Mouse (Mus musculus): ENCODE results near the gene Lypd5. TPM values are rescaled to one million over a fixed set of nuclear protein-coding genes. Genes with fewer than 3 reads are reported as not detected.

Lypd5 gene
- polyA plus RNA-seq, 1 experiment from 2014 or later = 0.09 TPM

DNA sequence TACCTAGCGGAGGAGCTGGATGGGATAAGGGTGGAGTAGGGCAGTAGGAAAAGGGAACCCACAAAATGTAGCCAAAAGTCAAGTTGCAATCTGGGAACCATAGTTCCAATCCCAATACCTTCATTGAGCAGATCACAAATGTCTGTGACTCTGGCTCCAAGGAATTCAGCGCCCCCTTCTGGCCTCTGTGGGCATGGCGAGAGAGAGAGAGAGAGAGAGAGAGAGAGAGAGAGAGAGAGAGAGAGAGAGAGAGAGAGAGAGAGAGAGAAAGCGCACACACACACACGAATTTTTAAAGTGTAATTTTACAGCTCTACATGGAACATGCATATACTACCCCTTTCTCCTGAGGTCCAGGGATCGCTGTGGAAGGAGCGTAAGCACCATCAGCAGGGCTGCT lies 14.2 kb downstream of the Lypd5 start:
- H3K36me3 ChIP-seq = no peaks in the 10 kb centered on the region
- H3K4me3 ChIP-seq = no peak overlapping the region
- 0 out of 2 replicates have a peak, but pooled peaks cover 3% of the 10 kb centered on the region for H3K4me1 ChIP-seq (replicated peaks)
- no peak overlapping the region for H3K9ac ChIP-seq
- ATAC-seq (replicated peaks; ENCODE audit: insufficient number of reproducible peaks, insufficient read depth, low FRiP score, low read depth) = no peak
- no peaks in the 10 kb centered on the region for H3K27me3 ChIP-seq
- H3K9me3 ChIP-seq (replicated peaks) = no peaks in the 10 kb centered on the region
- H3K4me2 ChIP-seq = no peak overlapping the region
- H3K27ac ChIP-seq = no peak overlapping the region
- whole genome bisulfite sequencing = 19% methylated on average over 7 of the region's 7 CpGs

DNA sequence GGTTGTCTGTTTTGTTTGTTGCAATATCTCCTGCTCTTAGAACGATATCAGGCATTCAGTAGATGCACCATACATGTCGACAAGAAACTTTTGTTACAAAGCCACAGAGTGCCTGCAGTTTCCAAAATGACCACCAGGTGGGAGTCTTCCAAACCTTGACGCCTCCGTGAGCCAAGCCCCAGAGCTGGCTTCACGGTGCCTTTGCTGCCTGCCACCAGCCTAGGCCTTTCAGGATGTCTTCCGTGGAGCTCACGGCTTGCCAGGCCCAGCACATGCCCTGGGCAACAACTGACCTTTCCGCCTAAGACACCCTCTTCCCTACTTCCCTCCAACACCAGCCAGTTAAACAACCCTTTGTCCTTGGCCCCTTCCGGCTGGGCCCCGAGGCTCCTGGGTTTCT lies 15.8 kb downstream of the Lypd5 start:
- H3K27ac ChIP-seq = no peak overlapping the region
- 21% methylated on average over 10 of the region's 10 CpGs for WGBS
- no peaks in the 10 kb centered on the region for H3K9me3 ChIP-seq (replicated peaks)
- no peaks in the 10 kb centered on the region for H3K27me3 ChIP-seq
- no peak overlapping the region for H3K4me3 ChIP-seq
- ATAC-seq (replicated peaks; ENCODE audit: insufficient number of reproducible peaks, insufficient read depth, low FRiP score, low read depth) = 0 out of 2 replicates have a peak, but pooled peaks have one; percentile 29
- no peak overlapping the region for H3K9ac ChIP-seq
- H3K36me3 ChIP-seq = no peaks in the 10 kb centered on the region
- H3K4me1 ChIP-seq (replicated peaks) = 0 out of 2 replicates have a peak, but pooled peaks cover 3% of the 10 kb centered on the region
- no peak overlapping the region for H3K4me2 ChIP-seq

DNA sequence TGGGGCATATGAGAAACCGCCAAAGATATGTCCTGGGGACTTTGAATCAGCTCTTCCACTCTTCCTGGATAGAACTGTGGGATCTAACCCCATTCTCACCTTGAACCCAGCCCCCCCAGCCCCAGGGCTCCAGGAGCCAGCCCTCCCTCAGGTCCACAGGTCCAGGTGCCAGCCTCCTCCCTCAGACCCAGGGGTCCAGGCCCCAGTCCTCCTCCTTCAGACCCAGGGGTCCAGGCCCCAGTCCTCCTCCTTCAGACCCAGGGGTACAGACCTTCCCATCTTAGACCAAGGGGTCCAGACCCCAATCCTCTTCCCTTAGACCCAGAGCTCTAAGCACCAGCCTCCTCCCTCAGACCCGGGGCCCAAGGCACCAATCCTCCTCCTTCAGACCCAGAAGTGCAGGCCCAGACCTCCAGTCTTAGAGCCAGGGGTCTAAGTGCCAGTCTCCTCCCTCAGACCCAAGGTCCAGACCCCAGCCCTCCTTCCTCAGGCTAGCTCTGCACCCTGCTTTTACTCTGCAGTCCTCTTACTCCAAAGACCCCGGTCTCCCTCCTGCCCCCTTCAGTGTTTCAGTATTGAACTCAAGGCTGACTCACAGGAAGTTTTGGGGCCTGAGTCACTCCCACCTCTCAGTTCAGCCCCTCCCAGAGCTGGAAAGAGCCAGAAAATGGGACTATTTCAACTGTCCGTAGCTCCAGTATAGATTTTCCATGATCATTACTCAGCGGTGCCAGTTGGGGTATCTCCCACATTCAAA lies 16.4 kb downstream of the Lypd5 start:
- ATAC-seq (replicated peaks; ENCODE audit: insufficient number of reproducible peaks, insufficient read depth, low FRiP score, low read depth) = no peak
- H3K4me1 ChIP-seq (replicated peaks) = 0 out of 2 replicates have a peak, but pooled peaks cover 5% of the 10 kb centered on the region

DNA sequence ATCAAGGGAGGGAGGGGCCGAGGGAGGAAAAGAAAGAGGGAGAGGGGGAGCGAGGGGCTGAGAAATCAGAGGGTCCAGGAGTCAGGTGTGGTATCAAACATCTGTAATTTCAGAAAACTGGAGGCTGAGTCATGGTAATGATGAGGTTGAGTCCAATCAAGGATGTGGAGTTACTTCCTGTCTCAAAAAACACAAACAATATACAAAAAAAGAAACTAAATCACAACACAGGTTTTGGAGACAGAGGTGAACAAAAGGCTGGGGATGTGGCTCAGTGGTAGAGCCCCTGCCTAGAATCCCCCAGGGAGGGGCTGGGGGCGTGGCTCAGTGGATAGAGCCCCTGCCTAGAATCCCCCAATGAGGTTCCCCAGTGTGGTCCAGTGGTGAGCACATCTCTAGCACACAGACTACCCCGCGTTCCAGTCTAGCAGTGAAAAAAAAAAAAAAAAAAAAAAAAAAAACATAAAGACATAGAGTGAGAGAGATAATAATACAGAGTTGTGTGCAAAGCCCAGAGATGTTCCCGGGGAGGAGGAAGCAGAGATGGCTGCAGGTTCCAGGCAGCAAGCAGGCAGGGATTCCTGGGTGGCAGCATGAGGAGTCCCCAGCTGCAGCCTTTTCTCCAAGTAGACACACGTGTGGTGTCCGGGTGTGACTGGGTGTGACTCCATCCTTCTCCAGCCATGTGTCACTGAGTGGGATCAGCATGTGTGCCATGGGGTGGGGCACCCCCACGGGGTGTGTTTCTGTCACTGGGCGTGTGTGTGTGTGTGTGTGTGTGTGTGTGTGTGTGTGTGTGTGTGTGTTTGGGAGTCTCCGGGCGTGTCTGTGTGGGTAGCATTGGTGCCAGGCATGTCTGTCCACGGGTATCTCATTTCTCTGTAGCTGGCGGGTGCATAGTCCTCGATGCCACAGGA lies 18.0 kb downstream of the Lypd5 start:
- 67% methylated on average over 15 of the region's 15 CpGs for WGBS
- no peak for ATAC-seq (replicated peaks; ENCODE audit: insufficient number of reproducible peaks, insufficient read depth, low FRiP score, low read depth)
- Histone ChIP-seq H3K36me3 (no peaks in the 10 kb centered on the region), H3K4me2 (no peak overlapping the region), H3K27me3 (no peaks in the 10 kb centered on the region), H3K9ac (no peak overlapping the region), H3K27ac (no peak overlapping the region), H3K4me3 (no peak overlapping the region), H3K4me1 (replicated peaks) (0 out of 2 replicates have a peak, but pooled peaks cover 5% of the 10 kb centered on the region), H3K9me3 (replicated peaks) (no peaks in the 10 kb centered on the region)

More for the DNA sequence above, 16.4 kb downstream of the Lypd5 start:
- no peaks in the 10 kb centered on the region for H3K36me3 ChIP-seq
- no peaks in the 10 kb centered on the region for H3K27me3 ChIP-seq
- no peak overlapping the region for H3K4me3 ChIP-seq
- H3K9ac ChIP-seq = no peak overlapping the region
- no peaks in the 10 kb centered on the region for H3K9me3 ChIP-seq (replicated peaks)
- 61% methylated on average over 5 of the region's 5 CpGs for WGBS
- H3K27ac ChIP-seq = no peak overlapping the region
- H3K4me2 ChIP-seq = no peak overlapping the region

DNA sequence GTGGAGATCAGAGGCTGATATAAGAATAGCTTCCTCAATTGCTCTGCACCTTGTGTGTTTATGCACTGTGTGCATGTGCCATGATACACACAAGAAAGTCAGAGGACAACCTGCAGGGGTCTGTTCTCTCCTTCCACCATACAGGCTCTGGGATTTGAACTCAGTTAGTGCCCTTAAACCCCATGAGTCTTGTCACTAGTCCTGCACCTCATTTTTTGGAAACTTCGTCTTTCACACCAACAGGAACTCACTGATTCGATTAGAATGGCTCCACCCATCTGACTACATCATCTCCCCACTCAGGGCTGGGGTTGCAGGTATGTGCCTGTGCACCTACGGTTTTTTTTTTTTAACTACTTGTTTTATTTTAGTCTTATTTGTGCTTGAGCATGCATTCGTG lies 19.2 kb downstream of the Lypd5 start:
- Histone ChIP-seq H3K4me1 (replicated peaks) (peaks cover 6% of the 10 kb centered on the region), H3K27ac (no peak overlapping the region), H3K4me3 (no peak overlapping the region), H3K36me3 (no peaks in the 10 kb centered on the region), H3K9ac (no peak overlapping the region), H3K4me2 (no peak overlapping the region), H3K27me3 (no peaks in the 10 kb centered on the region), H3K9me3 (replicated peaks) (no peaks in the 10 kb centered on the region)
- ATAC-seq (replicated peaks; ENCODE audit: insufficient number of reproducible peaks, insufficient read depth, low FRiP score, low read depth) = no peak
- 62% methylated on average over 4 of the region's 4 CpGs for WGBS

DNA sequence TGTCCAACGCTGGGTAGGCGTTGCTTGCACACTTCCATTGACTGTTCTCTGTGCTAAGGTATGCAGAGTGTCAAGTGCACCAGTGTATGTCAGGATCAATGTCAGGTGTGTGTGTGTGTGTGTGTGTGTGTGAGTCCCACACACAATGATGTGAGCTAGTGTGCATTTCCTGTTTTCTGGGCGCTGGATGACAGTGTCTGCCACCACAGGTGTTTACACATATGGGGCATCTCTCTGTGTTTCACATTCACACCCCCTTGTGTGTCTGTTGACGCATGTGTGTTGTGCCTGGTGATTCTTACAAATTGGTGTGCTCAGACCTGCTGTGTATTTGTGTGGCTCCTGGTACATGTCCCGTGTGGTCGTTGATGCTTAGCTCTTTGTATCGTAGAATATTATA lies 19.9 kb downstream of the Lypd5 start:
- ATAC-seq (replicated peaks; ENCODE audit: insufficient number of reproducible peaks, insufficient read depth, low FRiP score, low read depth) = no peak
- H3K4me1 ChIP-seq (replicated peaks) = peaks cover 13% of the 10 kb centered on the region
- no peak overlapping the region for H3K4me3 ChIP-seq
- H3K9me3 ChIP-seq (replicated peaks) = no peaks in the 10 kb centered on the region
- 82% methylated on average over 7 of the region's 7 CpGs for WGBS
- H3K36me3 ChIP-seq = no peaks in the 10 kb centered on the region
- H3K27ac ChIP-seq = no peak overlapping the region
- no peaks in the 10 kb centered on the region for H3K27me3 ChIP-seq
- H3K9ac ChIP-seq = no peak overlapping the region
- H3K4me2 ChIP-seq = no peak overlapping the region

DNA sequence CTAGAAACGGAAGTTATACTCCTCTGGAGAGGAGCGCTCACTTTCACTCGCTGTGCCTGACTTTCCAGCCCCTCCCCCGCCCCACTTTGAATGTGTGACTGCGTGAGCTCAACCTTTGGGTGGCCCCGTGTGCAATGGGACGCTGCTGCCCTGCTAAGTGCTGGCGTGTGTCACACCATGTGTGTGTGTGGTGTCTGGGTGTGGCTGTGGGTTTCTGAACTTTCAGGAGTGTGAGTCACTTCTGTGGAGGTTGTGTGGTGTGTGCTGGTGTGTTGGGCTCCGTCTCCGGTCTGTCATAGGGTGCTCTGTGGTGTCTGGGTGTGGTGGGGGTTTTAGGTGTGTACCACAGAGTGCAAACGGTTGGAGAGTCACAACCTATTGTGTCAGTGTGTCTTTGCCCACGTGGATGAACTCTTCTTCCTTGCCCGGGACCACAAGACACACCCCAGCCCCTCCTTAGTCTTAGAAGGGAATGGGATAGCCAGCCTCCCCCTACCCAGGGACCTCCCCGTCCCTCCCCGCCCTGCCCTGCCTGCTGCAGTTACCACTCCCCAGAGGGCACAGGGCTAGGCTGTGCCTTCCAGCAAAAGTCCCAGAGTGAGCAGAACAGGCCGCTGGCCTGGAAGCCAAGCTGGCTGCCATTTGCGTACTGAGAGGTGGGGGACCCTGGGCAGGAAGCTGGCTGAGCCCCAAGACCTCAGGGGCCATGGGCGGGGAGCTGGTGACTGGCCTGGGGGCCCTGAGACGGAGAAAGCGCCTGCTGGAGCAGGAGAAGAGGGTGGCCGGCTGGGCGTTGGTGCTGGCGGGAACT lies 20.9 kb downstream of the Lypd5 start, which contains the start of gene Kcnn4:
Kcnn4 (plus strand) TSS at position 533 of the 811 bp plus-strand sequence.
- H3K27me3 ChIP-seq = no peaks in the 10 kb centered on the region
- no peak within 1 kb of the TSS for H3K9ac ChIP-seq
- no peaks in the 10 kb centered on the region for H3K9me3 ChIP-seq (replicated peaks)
- WGBS = 31% methylated on average over 23 of the region's 23 CpGs
- H3K4me1 ChIP-seq (replicated peaks) = peaks cover 13% of the 10 kb centered on the region
- no peak; the same call in 1 of the 2 replicates for ATAC-seq (replicated peaks; ENCODE audit: insufficient number of reproducible peaks, insufficient read depth, low FRiP score, low read depth)
- H3K36me3 ChIP-seq = no peaks in the 10 kb centered on the region
- peak within 1 kb of the TSS; percentile 32 for H3K4me3 ChIP-seq
- peak within 1 kb of the TSS; percentile 16; the same call in 1 of the 2 replicates for H3K4me2 ChIP-seq
- H3K27ac ChIP-seq = no peak within 1 kb of the TSS; the same call in 1 of the 2 replicates

DNA sequence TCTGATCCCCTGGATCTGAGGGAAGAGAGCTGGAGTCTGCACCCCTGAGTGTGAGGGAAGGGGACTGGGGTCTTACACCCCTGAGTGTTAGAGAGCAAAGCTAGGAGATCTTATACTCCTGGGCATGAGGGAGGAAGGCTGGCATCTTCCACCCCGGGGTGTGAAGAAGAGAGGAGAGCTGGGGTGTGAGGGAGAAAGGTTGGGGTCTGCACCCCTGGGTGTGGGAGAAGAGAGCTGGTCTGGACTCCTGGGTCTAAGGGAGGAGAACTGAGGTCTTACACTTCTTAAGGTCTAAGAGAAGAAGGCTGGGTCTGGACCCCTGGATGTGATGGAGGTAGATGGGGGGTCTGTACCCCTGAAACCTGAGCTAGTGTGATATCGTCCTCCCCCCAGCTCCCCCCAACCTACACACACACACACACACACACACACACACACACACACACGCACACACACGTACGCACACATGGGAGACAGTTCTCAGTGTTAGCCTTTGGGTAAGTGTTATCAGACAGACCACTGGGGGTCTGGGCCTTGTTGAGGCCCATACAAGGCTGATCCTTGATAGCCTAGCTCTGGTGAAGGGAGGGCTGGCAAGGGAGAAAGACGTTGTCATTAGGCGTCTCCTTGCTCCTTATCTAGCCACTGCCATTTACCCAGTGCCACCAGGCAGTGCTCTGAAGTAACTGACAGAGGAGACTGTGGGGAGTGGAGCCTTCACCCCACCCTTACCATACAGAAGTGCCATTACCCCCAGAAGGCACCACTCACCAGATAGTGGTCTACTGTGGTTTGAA lies 22.2 kb downstream of the Lypd5 start:
- Histone ChIP-seq H3K4me1 (replicated peaks) (peaks cover 11% of the 10 kb centered on the region), H3K27ac (no peak overlapping the region), H3K36me3 (no peaks in the 10 kb centered on the region), H3K4me2 (0 out of 2 replicates have a peak overlapping the region, but pooled peaks have one; percentile 16), H3K4me3 (peak overlapping the region; percentile 32; the same call in 1 of the 2 replicates), H3K9ac (no peak overlapping the region), H3K9me3 (replicated peaks) (no peaks in the 10 kb centered on the region), H3K27me3 (no peaks in the 10 kb centered on the region)
- no peak for ATAC-seq (replicated peaks; ENCODE audit: insufficient number of reproducible peaks, insufficient read depth, low FRiP score, low read depth)
- WGBS = 56% methylated on average over 7 of the region's 7 CpGs

DNA sequence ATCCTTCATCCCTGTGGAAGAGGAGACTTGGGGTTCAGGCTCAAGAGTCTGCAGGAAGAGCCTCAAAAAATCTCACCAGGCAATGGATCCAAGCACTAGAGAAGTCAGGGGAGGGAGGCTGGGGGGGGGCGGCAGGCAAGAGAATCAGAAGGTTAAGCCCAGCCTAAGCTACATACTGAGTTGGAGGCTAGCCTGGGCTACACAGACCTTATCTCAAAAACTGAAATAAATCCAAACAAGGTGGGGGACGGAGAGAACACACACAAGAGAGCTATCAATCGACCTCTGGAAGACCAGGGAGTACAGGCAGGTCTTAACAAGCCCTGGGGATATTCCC lies 22.8 kb downstream of the Lypd5 start:
- Histone ChIP-seq H3K9me3 (replicated peaks) (no peaks in the 10 kb centered on the region), H3K36me3 (no peaks in the 10 kb centered on the region), H3K4me2 (0 out of 2 replicates have a peak overlapping the region, but pooled peaks have one; percentile 16), H3K27me3 (no peaks in the 10 kb centered on the region), H3K9ac (no peak overlapping the region), H3K27ac (no peak overlapping the region), H3K4me1 (replicated peaks) (peaks cover 14% of the 10 kb centered on the region), H3K4me3 (peak overlapping the region; percentile 32; the same call in 1 of the 2 replicates)
- 49% methylated on average over 3 of the region's 3 CpGs for WGBS
- no peak for ATAC-seq (replicated peaks; ENCODE audit: insufficient number of reproducible peaks, insufficient read depth, low FRiP score, low read depth)

DNA sequence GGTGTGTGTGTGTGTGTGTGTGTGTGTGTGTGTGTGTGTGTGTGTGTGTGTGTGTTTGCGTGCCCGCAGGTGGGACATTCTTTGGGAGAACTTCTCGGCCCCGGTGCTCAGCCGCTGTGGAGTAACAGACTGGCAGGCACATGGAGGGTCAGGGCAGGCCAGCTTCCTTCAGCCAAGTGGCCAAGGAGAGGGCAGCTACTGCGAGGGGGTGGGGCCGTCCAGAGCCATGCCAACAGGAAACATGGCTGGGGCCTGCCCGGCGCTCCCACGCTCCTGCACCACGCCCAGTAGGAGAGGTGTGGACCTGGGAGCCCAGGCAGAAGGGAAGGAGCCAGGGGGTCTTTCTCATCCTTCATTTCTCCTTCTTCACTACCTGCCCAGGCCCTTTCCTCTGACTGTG lies 23.3 kb downstream of the Lypd5 start:
- Histone ChIP-seq H3K4me3 (no peak overlapping the region; the same call in 1 of the 2 replicates), H3K4me2 (peak overlapping the region; percentile 20; the same call in 1 of the 2 replicates), H3K9ac (no peak overlapping the region), H3K27ac (no peak overlapping the region), H3K27me3 (peaks cover under 1% of the 10 kb centered on the region), H3K4me1 (replicated peaks) (peaks cover 19% of the 10 kb centered on the region), H3K9me3 (replicated peaks) (no peaks in the 10 kb centered on the region), H3K36me3 (no peaks in the 10 kb centered on the region)
- 0 out of 2 replicates have a peak, but pooled peaks have one; percentile 13 for ATAC-seq (replicated peaks; ENCODE audit: insufficient number of reproducible peaks, insufficient read depth, low FRiP score, low read depth)
- WGBS = 55% methylated on average over 10 of the region's 11 CpGs

Data from heart, embryonic 15.5 days (tissue).